In genomic region chr6:56903831-56904230, GRCm38 (mm10) we compare ENCODE assay signal across 10 mouse cellular contexts. TPM values are rescaled to one million over a fixed set of nuclear protein-coding genes. Genes with fewer than 3 reads are reported as not detected.
DNase-seq lines count a peak whose midpoint lies in the region; ATAC-seq and TF ChIP-seq lines count a peak whose summit lies in the region.
"Had no signal": no experiment of that assay in that cellular context is flagged by ENCODE, and none has a peak within 500 bp of the region (broad histone marks: within the 10 kb centered on the region; RNA-seq: fewer than 3 reads in every experiment).

No protein-coding gene starts in this region.

- ATAC-seq in heart, embryonic 11.5 days (replicated peaks; ENCODE audit: insufficient number of reproducible peaks, low FRiP score, low TSS enrichment): no peak
- ATAC-seq in lung, postnatal 0 days: no peak
- no peak for ATAC-seq in intestine, postnatal 0 days
- peak; percentile 50; the same call in 1 of the 2 replicates for ATAC-seq in neural tube, embryonic 14.5 days (ENCODE audit: low read depth)

- no peak for DNase-seq in heart, postnatal 4 days
- no peak for DNase-seq in lung, postnatal 0 days (ENCODE audit: low spot score)
- DNase-seq in lung, postnatal 25 days (ENCODE audit: low spot score): no peak
- DNase-seq in layer of hippocampus, adult 11-12 months (ENCODE audit: low spot score): no peak
- no peak for DNase-seq in cerebellum, adult 2 months
- DNase-seq: cerebellum, adult 9-11 months had no signal

- no peak overlapping the region for H3K4me3 ChIP-seq in heart, embryonic 11.5 days (ENCODE audit: low read depth, low read length)
- no peak overlapping the region for H3K4me3 ChIP-seq in lung, postnatal 0 days (ENCODE audit: low read depth, low read length)
- no peak overlapping the region for H3K4me3 ChIP-seq in intestine, postnatal 0 days (ENCODE audit: low read depth, low read length)
- H3K4me3 ChIP-seq in neural tube, embryonic 14.5 days (ENCODE audit: low read depth, low read length): no peak overlapping the region
- no peak overlapping the region for H3K4me3 ChIP-seq in cerebellum, adult 2 months (replicated peaks; ENCODE audit: insufficient read depth, low read depth, low read length)

- H3K9me3 ChIP-seq in heart, embryonic 11.5 days (replicated peaks; ENCODE audit: control insufficient read depth, low read length): no peaks in the 10 kb centered on the region
- no peaks in the 10 kb centered on the region for H3K9me3 ChIP-seq in lung, postnatal 0 days (ENCODE audit: low read length)
- H3K9me3 ChIP-seq in intestine, postnatal 0 days (ENCODE audit: control insufficient read depth): no peaks in the 10 kb centered on the region
- no peaks in the 10 kb centered on the region for H3K9me3 ChIP-seq in neural tube, embryonic 14.5 days (ENCODE audit: control insufficient read depth, low read length)

- no peak overlapping the region for H3K9ac ChIP-seq in heart, embryonic 11.5 days (ENCODE audit: low read depth, low read length)
- no peak overlapping the region for H3K9ac ChIP-seq in lung, postnatal 0 days (replicated peaks; ENCODE audit: low read depth)
- H3K9ac ChIP-seq in intestine, postnatal 0 days (ENCODE audit: low read depth, low read length): no peak overlapping the region
- H3K9ac ChIP-seq in neural tube, embryonic 14.5 days (replicated peaks; ENCODE audit: low read depth, low read length): no peak overlapping the region

- no peaks in the 10 kb centered on the region for H3K36me3 ChIP-seq in heart, embryonic 11.5 days (ENCODE audit: control insufficient read depth, insufficient read depth, low read length)
- H3K36me3 ChIP-seq in lung, postnatal 0 days (ENCODE audit: insufficient read depth, low read length): no peaks in the 10 kb centered on the region
- no peaks in the 10 kb centered on the region for H3K36me3 ChIP-seq in intestine, postnatal 0 days (ENCODE audit: control insufficient read depth, insufficient read depth)
- H3K36me3 ChIP-seq in neural tube, embryonic 14.5 days (ENCODE audit: control insufficient read depth, insufficient read depth, low read length): no peaks in the 10 kb centered on the region

- no peak for TF ChIP-seq CTCF in lung, postnatal 0 days (IDR thresholded peaks at IDR 0.05)
- no peak for TF ChIP-seq CTCF in intestine, postnatal 0 days (IDR thresholded peaks at IDR 0.05; ENCODE audit: low read depth)
- no peak for TF ChIP-seq CTCF in cerebellum, adult 2 months (IDR thresholded peaks at IDR 0.05; ENCODE audit: borderline replicate concordance, insufficient read depth, low read depth, low read length)

- TF ChIP-seq POLR2A in cerebellum, adult 2 months (IDR thresholded peaks at IDR 0.05; ENCODE audit: borderline replicate concordance, insufficient read depth, low read length): no peak

- peak overlapping the region; percentile 2; the same call in 1 of the 2 replicates for H3K4me2 ChIP-seq in heart, embryonic 11.5 days
- H3K4me2 ChIP-seq in lung, postnatal 0 days (replicated peaks; ENCODE audit: low read depth, low read length): no peak overlapping the region
- H3K4me2 ChIP-seq in intestine, postnatal 0 days (replicated peaks; ENCODE audit: low read depth): no peak overlapping the region
- no peak overlapping the region for H3K4me2 ChIP-seq in neural tube, embryonic 14.5 days (ENCODE audit: low read depth, low read length)

- H3K27me3 ChIP-seq in heart, embryonic 11.5 days (ENCODE audit: control insufficient read depth, insufficient read depth, low read length): no peaks in the 10 kb centered on the region
- no peaks in the 10 kb centered on the region for H3K27me3 ChIP-seq in lung, postnatal 0 days (replicated peaks; ENCODE audit: insufficient read depth, low read length)
- no peaks in the 10 kb centered on the region for H3K27me3 ChIP-seq in intestine, postnatal 0 days (replicated peaks; ENCODE audit: control insufficient read depth, insufficient read depth, low read length)
- H3K27me3 ChIP-seq in neural tube, embryonic 14.5 days (ENCODE audit: control insufficient read depth, insufficient read depth, low read length): no peaks in the 10 kb centered on the region
- H3K27me3 ChIP-seq in cerebellum, adult 2 months (ENCODE audit: control insufficient read depth, insufficient read depth, low read length): no peaks in the 10 kb centered on the region
- H3K27me3 ChIP-seq: CH12.LX had no signal

- peaks cover 28% of the 10 kb centered on the region for H3K4me1 ChIP-seq in heart, embryonic 11.5 days (ENCODE audit: control insufficient read depth, insufficient read depth, low read length)
- peaks cover 2% of the 10 kb centered on the region; the same call in 1 of the 2 replicates for H3K4me1 ChIP-seq in lung, postnatal 0 days (ENCODE audit: insufficient read depth, low read depth, low read length)
- H3K4me1 ChIP-seq in intestine, postnatal 0 days (replicated peaks; ENCODE audit: control insufficient read depth, insufficient read depth, low read length): peaks cover 5% of the 10 kb centered on the region; the same call in 1 of the 2 replicates
- H3K4me1 ChIP-seq in neural tube, embryonic 14.5 days (ENCODE audit: control insufficient read depth, insufficient read depth, low read length): peaks cover 18% of the 10 kb centered on the region
- H3K4me1 ChIP-seq in cerebellum, adult 2 months (ENCODE audit: control insufficient read depth, insufficient read depth, low read length): peaks cover 12% of the 10 kb centered on the region

- TF ChIP-seq EP300 in lung, postnatal 0 days (IDR thresholded peaks at IDR 0.05): no peak

- WGBS in heart, embryonic 11.5 days (ENCODE audit: insufficient replicate concordance): 34% methylated on average over 6 of the region's 6 CpGs
- 34% methylated on average over 6 of the region's 6 CpGs for WGBS in lung, postnatal 0 days
- WGBS in intestine, postnatal 0 days: 21% methylated on average over 6 of the region's 6 CpGs
- 49% methylated on average over 6 of the region's 6 CpGs for WGBS in neural tube, embryonic 14.5 days
- 38% methylated on average over 6 of the region's 6 CpGs for WGBS in cerebellum, adult 2 months

- H3K27ac ChIP-seq in heart, embryonic 11.5 days (ENCODE audit: low read depth, low read length): no peak overlapping the region
- H3K27ac ChIP-seq in lung, postnatal 0 days (ENCODE audit: low read length): peak overlapping the region; percentile 4; the same call in 1 of the 2 replicates
- peak overlapping the region; percentile 42; the same call in 1 of the 2 replicates for H3K27ac ChIP-seq in intestine, postnatal 0 days (ENCODE audit: low read depth, low read length)
- H3K27ac ChIP-seq in neural tube, embryonic 14.5 days (ENCODE audit: low read depth, low read length): no peak overlapping the region
- no peak overlapping the region for H3K27ac ChIP-seq in cerebellum, adult 2 months (ENCODE audit: insufficient read depth, low read length)

RNA-seq across cellular contexts. Expression of gene Nt5c3, which starts 19.9 kb away (rescaled TPM):
- 79.1 and 82.5 TPM in 2 replicates for polyA plus RNA-seq in heart, embryonic 11.5 days (2014; fragmentation: Nextera tagmentation; extraction: Ambion mirVana)
- total RNA-seq in heart, postnatal 4 days (2021): 10 to 100 TPM; 44.1 to 46.9 TPM
- 46.4 and 46.6 TPM in 2 replicates for polyA plus RNA-seq in lung, postnatal 0 days (2015; fragmentation: Nextera tagmentation; extraction: Ambion mirVana)
- polyA plus RNA-seq in intestine, postnatal 0 days (2015; fragmentation: Nextera tagmentation; extraction: Ambion mirVana): 43.6 and 44.7 TPM in 2 replicates
- polyA plus RNA-seq in neural tube, embryonic 14.5 days (2014; fragmentation: Nextera tagmentation; extraction: Ambion mirVana): 169 and 180 TPM in 2 replicates
- 38.8 and 47.7 TPM in 2 replicates for polyA plus RNA-seq in cerebellum, adult 2 months (2012; rRNA removed)

RNA-seq across cellular contexts. Expression of gene Vmn1r4, which starts 20.0 kb away (rescaled TPM):
- polyA plus RNA-seq in heart, embryonic 11.5 days (2014; fragmentation: Nextera tagmentation; extraction: Ambion mirVana): 0.20 and 0.21 TPM in 2 replicates
- total RNA-seq in heart, postnatal 4 days (2021): under 1 TPM in 1 of 2 experiments, not detected in 1; 0.12 TPM
- 0.14 and 0.17 TPM in 2 replicates for polyA plus RNA-seq in lung, postnatal 0 days (2015; fragmentation: Nextera tagmentation; extraction: Ambion mirVana)
- polyA plus RNA-seq in intestine, postnatal 0 days (2015; fragmentation: Nextera tagmentation; extraction: Ambion mirVana): 0.07 and 0.14 TPM in 2 replicates
- 0.64 and 0.93 TPM in 2 replicates for polyA plus RNA-seq in neural tube, embryonic 14.5 days (2014; fragmentation: Nextera tagmentation; extraction: Ambion mirVana)
- 0.33 and 0.59 TPM in 2 replicates for polyA plus RNA-seq in cerebellum, adult 2 months (2012; rRNA removed)

Comparison
In these comparisons a context has a peak if more than half of its experiments do, and no peak if none do; other contexts are left out.
1. H3K27ac ChIP-seq: peak in lung, postnatal 0 days (single experiment) and intestine, postnatal 0 days (single experiment); none in heart, embryonic 11.5 days (single experiment), neural tube, embryonic 14.5 days (single experiment) and cerebellum, adult 2 months (single experiment).